Mouse (Mus musculus) brain, embryonic 14.5 days (tissue): ENCODE measurements around the gene Cntd1. TPM values are rescaled to one million over a fixed set of nuclear protein-coding genes. Genes with fewer than 3 reads are reported as not detected.

Experiments
- DNase-seq: peaks from one replicate; pipeline ENCODE4 v3.0.0-alpha.2; 2011; ENCODE audit warnings: low read depth
- CTCF ChIP-seq: fragments of 200-500 bp; IDR thresholded peaks from 2 replicates; pipeline ENCODE4 v1.5.1; 2012; ENCODE audit warnings: inconsistent platforms, mild to moderate bottlenecking, moderate library complexity, borderline replicate concordance; ENCODE audit not compliant: insufficient read depth, insufficient read length; ENCODE audit errors: extremely low read depth
- POLR2A ChIP-seq: fragments of 200-500 bp; IDR thresholded peaks from 2 replicates; pipeline ENCODE4 v1.6.1; 2012; ENCODE audit warnings: mild to moderate bottlenecking, inconsistent platforms, borderline replicate concordance; ENCODE audit not compliant: poor library complexity, insufficient read depth, insufficient read length, severe bottlenecking; ENCODE audit errors: extremely low read depth
- polyA plus RNA-seq: library from polyadenylated mRNA; depleted of rRNA; stranded (reverse); fragments of >200 nt; gene quantifications from 2 replicates; pipeline ENCODE4 v1.2.3, GENCODE M21; 2012

Gene Cntd1
- polyA plus RNA-seq, 1 experiment: 0.53 TPM

DNA sequence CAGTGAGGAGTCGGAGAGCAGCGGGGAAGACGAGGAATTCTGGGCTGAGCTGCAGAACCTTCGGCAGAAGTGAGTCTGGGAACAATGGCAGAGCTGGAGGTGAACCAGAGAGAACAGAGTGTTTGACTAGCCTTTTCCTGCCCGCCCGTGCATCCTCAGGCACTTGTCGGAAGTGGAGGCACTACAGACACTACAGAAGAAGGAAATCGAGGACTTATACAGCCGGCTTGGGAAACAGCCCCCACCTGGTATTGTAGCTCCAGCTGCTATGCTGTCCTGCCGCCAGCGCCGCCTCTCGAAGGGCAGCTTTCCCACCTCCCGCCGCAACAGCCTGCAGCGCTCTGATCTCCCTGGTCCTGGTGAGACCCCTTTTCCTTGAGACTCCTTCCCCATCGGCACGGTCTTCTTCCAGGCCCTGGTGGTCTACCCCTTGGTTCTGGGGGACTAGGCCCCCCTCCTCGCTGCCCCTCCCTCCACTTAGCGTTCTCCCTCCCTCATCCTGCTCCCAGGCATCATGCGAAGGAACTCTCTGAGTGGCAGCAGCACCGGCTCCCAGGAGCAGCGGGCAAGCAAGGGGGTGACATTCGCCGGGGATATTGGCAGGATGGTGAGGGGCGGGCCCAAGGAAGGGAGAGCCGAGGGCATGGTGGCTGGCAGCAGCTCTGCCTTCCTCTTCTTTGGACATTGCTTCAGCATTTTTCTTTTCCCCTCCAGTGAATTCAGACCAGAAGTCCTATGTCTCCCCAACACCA is 2.3 kb upstream of the Cntd1 start:
- no peak for DNase-seq
- no peak for TF ChIP-seq CTCF
- no peak for TF ChIP-seq POLR2A

DNA sequence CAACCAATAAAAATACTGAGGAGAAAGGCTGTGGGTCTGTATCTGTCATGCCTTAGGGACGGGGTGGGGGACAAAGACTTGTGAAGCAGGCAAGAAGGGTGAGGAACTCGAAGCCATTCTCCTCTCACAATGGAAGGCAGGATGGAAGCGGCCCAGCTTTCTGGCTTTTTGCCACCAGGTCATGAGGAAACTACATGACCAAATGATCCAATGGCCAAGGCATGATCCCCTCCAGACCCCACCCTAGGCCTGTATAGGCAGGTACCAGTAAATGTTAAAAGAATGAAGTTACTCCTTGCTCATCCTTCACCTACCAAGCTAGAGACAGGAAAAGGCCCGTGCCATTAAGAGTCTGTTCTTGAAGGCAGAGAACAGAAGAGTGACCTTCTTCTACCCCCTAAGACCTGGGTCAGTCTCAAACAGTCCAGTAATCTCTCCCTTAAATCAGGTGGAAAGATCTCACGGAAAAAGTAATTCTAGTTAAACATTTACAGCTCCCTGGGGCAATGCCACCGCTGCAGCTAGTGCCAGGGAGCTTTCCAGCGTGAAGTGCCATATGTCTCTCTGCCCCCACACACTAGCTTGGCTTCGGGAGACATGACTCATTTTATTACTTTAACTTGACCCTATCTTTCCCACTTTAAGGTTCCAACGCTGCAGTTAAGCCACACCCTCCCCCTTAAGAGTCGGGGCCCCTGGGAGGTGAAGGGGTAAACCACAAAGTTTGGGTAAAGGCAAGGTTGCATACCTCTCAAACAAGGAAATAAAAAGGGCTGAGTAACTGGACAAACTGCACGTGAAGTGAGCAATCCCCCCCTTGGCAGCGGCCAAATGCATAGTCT is 1.2 kb upstream of the Cntd1 start:
- no peak for DNase-seq
- TF ChIP-seq POLR2A (no peak), CTCF (no peak)

DNA sequence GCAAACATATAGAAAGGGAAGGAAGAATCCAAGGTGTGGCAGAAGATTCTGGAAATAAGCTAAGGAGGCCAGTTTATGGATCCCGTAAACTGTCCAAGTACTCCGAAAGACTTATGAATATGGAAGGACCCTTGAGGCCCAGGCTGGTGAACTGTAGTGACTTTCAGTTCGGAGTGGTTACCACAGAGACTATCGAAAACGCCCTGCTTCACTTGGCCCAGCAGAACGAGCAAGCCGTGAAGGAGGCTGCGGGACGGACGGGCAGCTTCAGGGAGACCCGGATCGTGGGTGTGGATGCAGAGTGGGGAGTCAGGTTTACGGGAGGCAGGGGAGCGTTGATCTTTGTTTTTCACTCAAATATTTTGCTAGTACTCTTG is 369 bp downstream of the Cntd1 start:
- DNase-seq: no peak
- no peak for TF ChIP-seq CTCF
- no peak for TF ChIP-seq POLR2A

DNA sequence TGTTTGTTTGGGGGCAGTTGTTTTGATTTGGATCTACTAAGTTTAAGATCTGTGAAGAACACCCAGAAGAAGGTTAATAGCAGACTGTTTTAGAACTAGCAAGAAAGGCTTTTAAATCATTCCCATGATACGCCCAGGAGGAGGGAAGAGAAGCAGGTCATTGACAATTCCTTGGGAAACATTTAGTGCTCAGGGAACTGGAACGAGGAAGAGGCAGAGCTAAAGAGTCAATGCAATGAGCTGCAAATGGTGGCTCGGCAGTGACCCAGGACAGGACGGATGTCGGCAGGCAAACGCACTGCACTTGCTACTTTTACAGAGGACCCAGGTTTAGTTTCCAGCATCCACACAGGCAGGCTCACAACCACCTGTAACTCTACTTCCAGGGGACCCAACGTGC is 2.0 kb downstream of the Cntd1 start:
- no peak for TF ChIP-seq POLR2A
- no peak for TF ChIP-seq CTCF
- DNase-seq: no peak

DNA sequence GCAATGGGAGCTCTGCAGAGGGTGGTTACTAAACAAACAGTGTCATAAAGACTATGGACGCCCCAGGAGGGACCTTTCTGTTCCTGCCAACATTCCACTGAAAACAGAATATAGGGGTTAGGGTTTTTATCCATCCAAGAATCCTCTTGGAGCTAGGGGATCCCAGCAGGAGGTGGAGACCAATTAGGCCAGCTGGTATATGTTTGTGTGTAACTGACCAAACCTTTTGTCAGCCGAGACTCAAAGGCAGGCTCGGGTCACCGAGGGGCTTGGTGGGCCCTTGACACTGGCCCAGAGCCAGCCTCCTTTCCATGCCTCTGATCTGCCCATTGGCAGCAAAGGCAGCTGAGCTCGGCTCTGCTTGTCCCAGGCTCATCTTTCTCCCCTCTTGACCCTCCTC is 4.1 kb downstream of the Cntd1 start:
- DNase-seq: peak; percentile 27
- TF ChIP-seq POLR2A: no peak
- no peak for TF ChIP-seq CTCF

DNA sequence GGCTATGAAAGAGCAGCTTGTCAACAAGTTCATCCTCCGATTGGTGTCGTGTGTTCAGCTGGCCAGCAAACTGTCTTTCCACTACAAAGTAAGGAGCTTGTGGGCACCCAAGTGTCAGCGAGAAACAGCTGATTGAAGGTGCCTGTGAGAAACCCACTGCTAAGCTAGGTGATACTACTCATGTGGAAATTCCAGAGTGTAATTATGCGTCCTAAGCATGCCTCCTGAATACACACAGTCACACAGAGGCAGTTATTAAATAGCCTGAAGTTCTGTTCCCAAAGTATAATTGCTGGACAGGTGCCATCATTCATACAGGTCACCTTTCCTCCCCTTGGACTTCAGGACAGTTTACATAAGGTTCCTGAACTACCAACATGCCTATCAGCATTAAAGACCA is 5.0 kb downstream of the Cntd1 start:
- TF ChIP-seq POLR2A: no peak
- no peak for TF ChIP-seq CTCF
- no peak for DNase-seq

DNA sequence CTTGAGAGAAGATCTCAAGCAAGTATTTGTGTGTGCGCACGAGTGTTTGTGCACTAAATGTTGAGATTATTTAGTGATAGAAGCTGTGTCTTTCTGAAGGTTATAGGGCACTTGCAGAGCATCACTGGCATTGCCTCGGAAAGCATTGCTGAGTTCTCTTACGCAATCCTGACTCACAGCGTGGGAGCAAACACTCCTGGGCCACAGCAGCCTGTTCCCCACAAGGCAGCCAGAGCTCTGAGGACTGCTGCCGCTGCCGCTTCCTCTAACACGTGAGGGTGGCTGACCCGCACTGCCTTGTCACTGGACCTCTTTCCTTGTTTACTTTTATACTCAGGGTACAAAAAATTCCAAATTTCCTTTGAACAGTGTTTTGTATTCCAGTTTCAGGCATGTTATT is 8.5 kb downstream of the Cntd1 start:
- no peak for TF ChIP-seq POLR2A
- TF ChIP-seq CTCF: no peak
- no peak for DNase-seq

DNA sequence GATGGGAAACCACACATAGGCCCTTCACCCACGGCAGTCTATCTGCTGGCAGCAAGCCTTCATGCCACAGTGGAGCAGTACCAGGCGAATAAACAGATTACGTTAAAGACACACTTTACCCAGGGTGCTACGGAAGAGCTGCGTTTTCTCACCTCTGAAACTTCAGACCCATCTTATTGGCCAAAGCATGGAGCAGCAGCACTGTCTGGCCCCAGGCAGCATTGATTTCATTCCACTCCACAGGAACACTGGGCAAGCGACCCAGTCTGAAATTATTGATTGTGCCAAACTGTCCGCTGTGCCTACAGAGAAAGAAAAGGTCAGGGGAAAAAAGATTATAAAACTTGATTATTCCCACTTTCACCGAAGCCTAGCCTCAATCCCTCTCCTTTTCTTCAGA is 12.4 kb downstream of the Cntd1 start:
- TF ChIP-seq CTCF: no peak
- TF ChIP-seq POLR2A: no peak
- DNase-seq: no peak

DNA sequence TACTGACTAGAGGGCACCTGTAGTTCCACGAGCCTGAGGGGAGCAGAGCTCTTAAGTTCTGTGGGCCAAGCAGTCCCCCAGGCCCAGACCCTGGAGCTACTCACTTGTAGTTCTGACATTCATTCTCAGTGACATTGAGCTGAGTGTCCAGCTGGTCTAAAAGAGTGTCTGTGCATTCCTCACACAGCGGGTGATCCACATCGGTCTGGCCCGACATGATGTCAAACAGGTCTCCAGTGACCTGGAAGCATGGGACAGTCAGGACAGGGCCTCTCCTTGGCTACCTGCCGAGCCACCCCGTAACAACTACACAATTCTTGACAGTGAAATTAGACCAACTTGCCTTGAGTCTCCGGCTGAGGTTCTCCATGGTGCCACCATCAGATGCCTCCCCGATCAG is 16.4 kb downstream of the Cntd1 start:
- DNase-seq: no peak

DNA sequence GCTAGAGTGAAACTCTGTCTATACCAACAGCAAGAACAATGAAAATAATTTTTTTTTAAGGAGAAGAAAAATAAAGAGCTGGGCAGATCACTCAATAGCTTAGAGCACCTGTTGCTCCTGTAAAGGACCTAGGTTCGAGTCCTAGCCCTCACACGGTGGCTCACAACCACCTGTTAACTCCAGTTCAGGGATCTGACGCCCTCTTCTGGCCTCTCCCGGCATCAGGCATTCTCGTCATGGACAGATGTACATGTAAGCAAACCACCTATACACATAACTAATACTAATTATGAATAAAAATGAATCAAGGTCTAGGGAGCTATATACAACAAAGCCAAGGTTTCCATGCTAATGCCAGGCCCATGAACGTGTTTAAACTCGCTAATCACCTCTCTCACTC is 22.1 kb downstream of the Cntd1 start:
- TF ChIP-seq POLR2A (no peak), CTCF (peak; percentile 5; the same call in 1 of the 2 replicates)
- no peak for DNase-seq

More for the DNA sequence above, 16.4 kb downstream of the Cntd1 start:
- TF ChIP-seq POLR2A (no peak), CTCF (no peak)

DNA sequence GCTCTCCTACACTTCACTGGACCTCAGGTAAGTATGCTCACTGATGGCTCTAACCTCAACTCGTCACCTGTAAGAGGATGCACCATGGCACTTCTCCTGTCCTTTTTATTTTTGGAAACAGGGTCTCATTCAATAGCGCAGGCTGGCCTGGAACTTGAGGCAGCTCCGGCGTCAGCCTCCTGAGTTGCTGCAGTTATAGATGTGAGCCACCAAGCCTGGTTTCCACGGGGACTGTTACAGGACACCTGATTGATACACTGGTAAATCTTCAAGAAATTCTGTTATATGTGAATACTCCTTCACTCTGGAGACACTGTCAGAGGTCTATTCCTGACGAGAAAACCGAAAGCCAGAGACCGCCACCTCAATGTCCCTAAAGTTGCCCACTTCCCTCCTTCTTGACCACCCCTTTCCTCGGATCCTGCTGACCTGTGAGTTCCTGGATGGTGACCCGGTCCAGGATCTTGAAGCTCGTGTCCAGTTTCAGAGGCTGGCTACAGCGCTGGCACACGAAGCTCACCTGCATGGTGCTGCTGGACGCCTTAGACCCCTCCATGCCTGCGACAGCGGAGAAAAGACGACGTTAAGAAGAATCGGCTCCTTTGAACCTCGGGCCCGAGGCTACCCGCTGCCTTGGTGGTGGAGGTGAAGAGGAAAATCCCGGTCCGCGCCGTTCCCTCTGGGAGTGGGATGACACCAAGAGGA is 22.6 kb downstream of the Cntd1 start:
- TF ChIP-seq CTCF (no peak), POLR2A (no peak)
- no peak for DNase-seq

DNA sequence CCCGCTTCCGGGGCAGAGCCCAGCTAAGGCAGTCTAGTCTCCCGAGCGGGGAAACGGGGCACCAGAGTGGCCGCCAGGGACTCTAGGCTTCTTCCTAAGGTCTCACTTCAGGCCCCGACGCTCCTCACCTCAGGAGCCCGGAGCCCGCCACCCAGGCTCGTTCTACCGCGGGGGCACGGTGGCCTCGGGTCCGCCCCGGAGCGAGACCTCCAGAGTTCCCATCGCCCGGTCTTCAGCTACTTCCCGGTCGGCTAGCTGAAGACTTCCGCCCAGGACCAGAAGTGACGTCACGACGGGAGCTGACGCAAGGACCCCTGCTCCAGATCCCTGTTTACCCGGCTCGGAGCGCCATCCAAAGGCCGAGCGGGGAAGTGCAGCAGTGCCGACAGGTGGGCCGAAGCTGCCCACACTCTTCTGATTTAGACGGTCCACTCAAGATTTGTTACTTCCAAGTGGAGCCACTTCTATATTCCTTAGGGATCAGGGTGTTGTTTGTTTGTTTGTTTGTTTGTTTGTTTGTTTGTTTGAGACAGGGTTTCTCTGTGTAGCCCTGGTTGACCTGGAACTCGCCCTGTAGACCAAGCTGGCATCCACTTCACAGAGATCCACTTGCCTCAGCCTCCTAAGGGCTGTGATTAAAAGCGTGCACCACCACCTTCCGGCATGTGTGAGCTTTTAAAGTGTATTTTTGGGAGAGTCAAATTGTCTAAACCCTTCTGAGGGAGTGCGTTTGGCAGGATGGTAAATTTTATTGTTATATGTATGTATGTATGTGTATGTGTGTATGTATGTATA is 23.4 kb downstream of the Cntd1 start, which contains the start of gene Becn1:
TSS of gene Becn1 (minus strand) at position 283 of the 795 bp plus-strand sequence.
- DNase-seq: peak; percentile 98
- TF ChIP-seq POLR2A (peak; percentile 39; the same call in 1 of the 2 replicates), CTCF (peak; percentile 98)
